Mouse (Mus musculus): ENCODE measurements around the gene Clrn3. TPM values are rescaled to one million over a fixed set of nuclear protein-coding genes. Genes with fewer than 3 reads are reported as not detected.

Gene Clrn3
- polyA plus RNA-seq, 1 experiment = not detected

DNA sequence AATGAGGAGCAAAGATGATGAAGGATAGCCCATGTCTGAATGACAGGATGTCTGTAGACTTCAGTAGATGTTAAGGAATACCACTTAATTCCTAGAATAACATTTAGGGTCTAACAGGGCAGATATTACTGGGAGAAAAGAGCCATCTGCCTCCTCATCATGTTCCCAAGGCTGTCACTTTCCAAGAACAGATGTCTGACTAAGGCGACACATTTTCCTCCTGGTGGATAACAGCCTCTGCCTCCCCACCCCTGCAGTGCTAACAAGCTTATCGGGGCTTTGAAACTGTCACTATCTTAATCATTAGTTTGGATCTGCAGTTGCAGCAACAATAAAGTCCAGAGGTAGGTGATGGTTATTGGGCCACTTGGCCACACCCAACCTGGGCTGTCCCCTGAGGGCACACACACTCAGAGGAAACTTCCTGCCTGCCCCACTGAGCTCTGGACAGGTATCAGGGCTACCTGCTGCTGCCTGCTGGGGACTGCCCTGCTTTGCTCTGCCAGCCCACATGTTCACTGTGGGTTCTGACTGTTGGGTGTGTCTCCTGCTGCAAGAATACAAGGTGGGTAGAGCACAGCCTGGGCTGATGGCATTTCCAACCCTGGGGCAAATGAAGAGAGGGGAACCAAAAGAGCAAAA is 6.2 kb upstream of the Clrn3 start:
- Histone ChIP-seq H3K4me1 (ENCODE audit: control insufficient read depth, insufficient read depth, low read length) (peaks cover 13% of the 10 kb centered on the region), H3K27me3 (ENCODE audit: control insufficient read depth, insufficient read depth, low read length) (no peaks in the 10 kb centered on the region), H3K4me3 (replicated peaks; ENCODE audit: insufficient read depth, low read depth, low read length) (no peak overlapping the region), H3K27ac (ENCODE audit: insufficient read depth, low read length) (no peak overlapping the region)
- 40% methylated on average over 2 of the region's 2 CpGs for whole genome bisulfite sequencing
- TF ChIP-seq CTCF (IDR thresholded peaks at IDR 0.05; ENCODE audit: borderline replicate concordance, insufficient read depth, low read depth, low read length) (no peak), POLR2A (IDR thresholded peaks at IDR 0.05; ENCODE audit: borderline replicate concordance, insufficient read depth, low read length) (no peak)
- no peak for DNase-seq

- TF ChIP-seq CTCF (IDR thresholded peaks at IDR 0.05; ENCODE audit: borderline replicate concordance, insufficient read depth, low read depth, low read length) (no peak), POLR2A (IDR thresholded peaks at IDR 0.05; ENCODE audit: borderline replicate concordance, insufficient read depth, low read length) (no peak)
- no peak for DNase-seq
- 96% methylated on average over 2 of the region's 2 CpGs for WGBS
- Histone ChIP-seq H3K4me1 (ENCODE audit: control insufficient read depth, insufficient read depth, low read length) (no peaks in the 10 kb centered on the region), H3K27ac (ENCODE audit: insufficient read depth, low read length) (no peak overlapping the region), H3K27me3 (ENCODE audit: control insufficient read depth, insufficient read depth, low read length) (no peaks in the 10 kb centered on the region), H3K4me3 (replicated peaks; ENCODE audit: insufficient read depth, low read depth, low read length) (no peak overlapping the region)
Observed at GRCm38 (mm10) chr7:135529068-135529467, 614 bp upstream of the Clrn3 start.

DNA sequence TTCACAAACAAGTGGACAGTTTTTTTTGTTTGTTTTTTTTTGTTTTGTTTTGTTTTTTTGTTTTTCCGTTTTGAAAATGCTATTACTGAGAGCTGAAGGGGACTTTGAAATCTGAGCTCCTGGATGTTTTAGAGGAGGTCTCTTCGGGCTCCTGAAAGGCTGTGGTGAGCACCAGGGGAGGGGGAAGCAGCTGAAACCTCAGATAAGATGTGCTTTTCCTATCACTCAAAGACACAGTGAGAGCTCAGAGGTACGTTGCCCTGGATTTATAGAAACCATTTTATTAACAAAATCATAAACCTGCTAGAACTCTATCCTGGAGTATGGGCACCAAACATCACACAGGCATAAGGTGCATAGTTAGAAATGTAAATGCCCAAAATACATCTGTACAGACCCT is 1.3 kb downstream of the Clrn3 start:
- no peak for DNase-seq
- Histone ChIP-seq H3K27me3 (ENCODE audit: control insufficient read depth, insufficient read depth, low read length) (no peaks in the 10 kb centered on the region), H3K4me1 (ENCODE audit: control insufficient read depth, insufficient read depth, low read length) (no peaks in the 10 kb centered on the region), H3K27ac (ENCODE audit: insufficient read depth, low read length) (no peak overlapping the region), H3K4me3 (replicated peaks; ENCODE audit: insufficient read depth, low read depth, low read length) (no peak overlapping the region)
- TF ChIP-seq POLR2A (IDR thresholded peaks at IDR 0.05; ENCODE audit: borderline replicate concordance, insufficient read depth, low read length) (no peak), CTCF (IDR thresholded peaks at IDR 0.05; ENCODE audit: borderline replicate concordance, insufficient read depth, low read depth, low read length) (no peak)
- WGBS = 82% methylated on average over 3 of the region's 3 CpGs

DNA sequence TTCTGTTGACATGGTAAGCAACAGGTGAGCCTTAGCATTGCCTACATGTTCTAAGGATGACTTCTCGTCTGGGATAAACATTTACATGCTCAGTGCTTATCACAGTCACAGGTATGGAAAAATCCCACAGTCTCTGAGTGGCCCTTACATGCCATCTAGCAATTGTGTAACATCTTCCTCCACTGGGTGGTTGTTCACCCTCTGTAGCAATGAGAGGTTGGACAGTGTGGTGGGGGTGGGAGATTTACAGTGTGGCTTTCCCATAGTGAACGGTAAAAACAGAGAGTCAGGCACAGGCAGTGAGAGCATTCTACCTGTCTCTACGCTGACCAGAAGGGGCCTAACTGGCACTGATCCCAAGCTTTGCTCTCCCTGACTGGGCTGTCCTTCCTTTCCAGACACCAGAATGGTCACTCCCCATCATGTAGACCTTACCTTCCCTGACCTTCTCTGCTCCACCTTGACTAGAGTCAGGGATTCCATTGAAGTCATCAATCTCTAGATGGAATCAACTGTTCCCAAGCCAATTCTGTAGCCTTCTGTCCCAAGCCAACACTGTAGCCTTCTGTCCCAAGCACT is 1.8 kb downstream of the Clrn3 start:
- Histone ChIP-seq H3K4me1 (ENCODE audit: control insufficient read depth, insufficient read depth, low read length) (no peaks in the 10 kb centered on the region), H3K27me3 (ENCODE audit: control insufficient read depth, insufficient read depth, low read length) (no peaks in the 10 kb centered on the region), H3K27ac (ENCODE audit: insufficient read depth, low read length) (no peak overlapping the region), H3K4me3 (replicated peaks; ENCODE audit: insufficient read depth, low read depth, low read length) (no peak overlapping the region)
- 83% methylated on average over 3 of the region's 3 CpGs for WGBS
- no peak for DNase-seq
- TF ChIP-seq CTCF (IDR thresholded peaks at IDR 0.05; ENCODE audit: borderline replicate concordance, insufficient read depth, low read depth, low read length) = no peak
- TF ChIP-seq POLR2A (IDR thresholded peaks at IDR 0.05; ENCODE audit: borderline replicate concordance, insufficient read depth, low read length) = no peak

- no peak overlapping the region for H3K27ac ChIP-seq (ENCODE audit: insufficient read depth, low read length)
- no peaks in the 10 kb centered on the region for H3K27me3 ChIP-seq (ENCODE audit: control insufficient read depth, insufficient read depth, low read length)
- no peak for DNase-seq
- no peaks in the 10 kb centered on the region for H3K4me1 ChIP-seq (ENCODE audit: control insufficient read depth, insufficient read depth, low read length)
- WGBS = 89% methylated on average over 6 of the region's 6 CpGs
- no peak overlapping the region for H3K4me3 ChIP-seq (replicated peaks; ENCODE audit: insufficient read depth, low read depth, low read length)
- TF ChIP-seq POLR2A (IDR thresholded peaks at IDR 0.05; ENCODE audit: borderline replicate concordance, insufficient read depth, low read length) (no peak), CTCF (IDR thresholded peaks at IDR 0.05; ENCODE audit: borderline replicate concordance, insufficient read depth, low read depth, low read length) (no peak)
Observed at GRCm38 (mm10) chr7:135524424-135524967, 4.0 kb downstream of the Clrn3 start.

DNA sequence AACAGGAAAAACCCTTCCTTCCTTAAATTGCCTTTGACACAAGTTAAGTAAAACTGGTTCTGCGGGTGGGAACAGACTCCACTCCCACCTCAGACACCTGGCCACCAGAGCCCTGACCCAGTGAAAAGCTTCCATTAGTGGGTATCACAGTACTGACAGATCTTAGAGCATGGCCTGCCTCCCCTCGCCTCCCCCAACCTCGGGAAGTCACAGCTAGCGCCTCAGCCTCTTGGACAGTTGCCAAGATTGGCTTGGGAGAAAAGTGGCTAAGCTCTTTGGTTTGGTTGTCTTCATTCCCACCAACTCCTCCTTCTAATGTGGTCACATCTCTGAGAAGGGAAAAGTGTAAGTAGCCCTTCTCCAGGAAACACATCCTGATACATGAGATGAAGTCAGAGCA is 4.5 kb downstream of the Clrn3 start:
- TF ChIP-seq POLR2A (IDR thresholded peaks at IDR 0.05; ENCODE audit: borderline replicate concordance, insufficient read depth, low read length) (no peak), CTCF (IDR thresholded peaks at IDR 0.05; ENCODE audit: borderline replicate concordance, insufficient read depth, low read depth, low read length) (no peak)
- no peak overlapping the region for H3K4me3 ChIP-seq (replicated peaks; ENCODE audit: insufficient read depth, low read depth, low read length)
- no peak overlapping the region for H3K27ac ChIP-seq (ENCODE audit: insufficient read depth, low read length)
- no peaks in the 10 kb centered on the region for H3K27me3 ChIP-seq (ENCODE audit: control insufficient read depth, insufficient read depth, low read length)
- DNase-seq = no peak
- WGBS = 31% methylated on average over 4 of the region's 4 CpGs
- no peaks in the 10 kb centered on the region for H3K4me1 ChIP-seq (ENCODE audit: control insufficient read depth, insufficient read depth, low read length)

DNA sequence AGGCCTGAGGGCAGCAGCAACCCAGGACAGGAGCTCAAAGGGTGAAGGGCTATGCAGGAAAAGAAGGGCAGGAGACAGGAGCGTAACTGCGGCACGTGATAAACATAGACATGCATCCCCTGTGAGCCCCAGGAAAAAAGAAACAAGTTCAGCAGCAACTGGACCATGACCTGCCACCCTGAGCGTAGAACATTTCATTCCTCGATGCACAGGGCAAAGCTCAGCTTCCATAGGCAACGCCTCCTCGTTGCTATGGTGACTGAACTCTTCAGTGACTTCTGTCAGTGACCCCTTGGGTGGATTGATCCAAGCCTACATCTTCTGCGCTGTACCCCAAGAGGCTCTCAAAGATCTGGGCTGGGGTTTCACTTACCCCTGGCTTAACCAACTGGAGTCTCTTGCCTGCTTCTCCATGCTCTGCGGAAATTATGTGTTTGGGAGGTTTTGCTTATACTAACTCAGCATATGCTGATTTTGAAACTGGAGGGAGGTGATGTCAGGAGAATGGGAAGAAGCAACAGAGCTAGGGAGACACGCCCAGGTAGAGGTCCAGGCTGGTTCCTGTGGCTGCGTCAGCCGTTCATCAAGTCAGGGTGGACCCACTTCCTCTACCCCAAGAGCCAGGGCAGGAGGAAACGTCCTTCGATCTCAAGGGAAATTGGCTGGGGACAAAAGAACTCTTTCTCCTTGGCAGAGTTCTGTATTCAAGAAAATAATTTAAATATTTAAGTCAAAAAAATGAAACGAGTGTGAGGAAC is 6.5 kb downstream of the Clrn3 start:
- Histone ChIP-seq H3K27me3 (ENCODE audit: control insufficient read depth, insufficient read depth, low read length) (no peaks in the 10 kb centered on the region), H3K27ac (ENCODE audit: insufficient read depth, low read length) (no peak overlapping the region), H3K4me3 (replicated peaks; ENCODE audit: insufficient read depth, low read depth, low read length) (no peak overlapping the region), H3K4me1 (ENCODE audit: control insufficient read depth, insufficient read depth, low read length) (no peaks in the 10 kb centered on the region)
- no peak for DNase-seq
- TF ChIP-seq CTCF (IDR thresholded peaks at IDR 0.05; ENCODE audit: borderline replicate concordance, insufficient read depth, low read depth, low read length) (no peak), POLR2A (IDR thresholded peaks at IDR 0.05; ENCODE audit: borderline replicate concordance, insufficient read depth, low read length) (no peak)
- WGBS = 55% methylated on average over 15 of the region's 15 CpGs

All from cerebellum, adult 2 months (tissue).